Mouse (Mus musculus) right cerebral cortex, postnatal 14 days (tissue): ENCODE measurements around the gene Coro2a.
"Not testable (repeated sequence)": the region's sequence is repeated elsewhere in the genome, so short reads cannot be mapped to it uniquely, and the experiment has no call there.

Source experiments
- DNase-seq: peaks from one replicate; pipeline ENCODE4 v3.0.0; 2022

The Coro2a gene

GRCm38 (mm10) chr4:46582024-46582423 lies 20.0 kb downstream of the Coro2a start:
- not testable (repeated sequence) for DNase-seq

- not testable (repeated sequence) for DNase-seq
These were observed 20.4 kb downstream of the Coro2a start for GRCm38 (mm10) chr4:46581577-46581976.

GRCm38 (mm10) chr4:46580799-46581243 lies 21.2 kb downstream of the Coro2a start:
- not testable (repeated sequence) for DNase-seq

GRCm38 (mm10) chr4:46578796-46579346 lies 23.1 kb downstream of the Coro2a start:
- not testable (repeated sequence) for DNase-seq

GRCm38 (mm10) chr4:46578228-46578627 lies 23.8 kb downstream of the Coro2a start:
- no peak for DNase-seq

GRCm38 (mm10) chr4:46575509-46576284 lies 26.3 kb downstream of the Coro2a start:
- not testable (repeated sequence) for DNase-seq

- DNase-seq = no peak
These were observed 27.2 kb downstream of the Coro2a start for GRCm38 (mm10) chr4:46574841-46575240.

GRCm38 (mm10) chr4:46574024-46574753 lies 27.8 kb downstream of the Coro2a start:
- DNase-seq = no peak

GRCm38 (mm10) chr4:46572616-46573015 lies 29.4 kb downstream of the Coro2a start:
- no peak for DNase-seq

- no peak for DNase-seq
These were observed 30.3 kb downstream of the Coro2a start for GRCm38 (mm10) chr4:46571744-46572143.

GRCm38 (mm10) chr4:46569671-46570070 lies 32.3 kb downstream of the Coro2a start:
- peak; percentile 66 for DNase-seq

GRCm38 (mm10) chr4:46568169-46568568 lies 33.8 kb downstream of the Coro2a start:
- DNase-seq = no peak

GRCm38 (mm10) chr4:46566931-46567671 lies 34.9 kb downstream of the Coro2a start:
- DNase-seq = no peak

- DNase-seq = no peak
These were observed 36.5 kb downstream of the Coro2a start for GRCm38 (mm10) chr4:46565393-46565955.

- no peak for DNase-seq
These were observed 37.8 kb downstream of the Coro2a start for GRCm38 (mm10) chr4:46564247-46564646.

GRCm38 (mm10) chr4:46563847-46564246 lies 38.2 kb downstream of the Coro2a start:
- peak; percentile 46 for DNase-seq

GRCm38 (mm10) chr4:46562841-46563240 lies 39.2 kb downstream of the Coro2a start:
- no peak for DNase-seq

GRCm38 (mm10) chr4:46562037-46562436 lies 40.0 kb downstream of the Coro2a start:
- DNase-seq = no peak

GRCm38 (mm10) chr4:46560069-46560705 lies 41.8 kb downstream of the Coro2a start:
- no peak for DNase-seq

GRCm38 (mm10) chr4:46558672-46559667 lies 43.0 kb downstream of the Coro2a start:
- no peak for DNase-seq

GRCm38 (mm10) chr4:46556933-46557332 lies 45.1 kb downstream of the Coro2a start:
- no peak for DNase-seq
